Mouse (Mus musculus) forebrain, embryonic 14.5 days (tissue): Measurements from ENCODE around the gene Serpina3n. TPM values are rescaled to one million over a fixed set of nuclear protein-coding genes. Genes with fewer than 3 reads are reported as not detected.
"Not testable (repeated sequence)": the region's sequence is repeated elsewhere in the genome, so short reads cannot be mapped to it uniquely, and the experiment has no call there.

Experiments
- ATAC-seq: fragments of 200-750 bp; cut with Nextera tagmentation; 2 replicates; pipeline ENCODE4 v1.8.0; 2017; ENCODE audit warnings: mild to moderate bottlenecking, moderate library complexity
- DNase-seq: peaks from one replicate; pipeline ENCODE4 v3.0.0-alpha.2; 2015; ENCODE audit warnings: low spot score
- H3K27ac ChIP-seq: fragments of 300-500 bp; sonication (generic); 2 replicates; pipeline ENCODE4 v1.5.1; 2014; ENCODE audit warnings: low read depth, mild to moderate bottlenecking, control low read depth, low read length, moderate library complexity
- H3K27me3 ChIP-seq: fragments of 300-500 bp; sonication (generic); replicated peaks from 2 replicates; pipeline ENCODE4 v1.6.1; 2014; ENCODE audit warnings: low read length, control low read depth, mixed read lengths; ENCODE audit not compliant: control insufficient read depth, insufficient read depth
- H3K36me3 ChIP-seq: fragments of 300-500 bp; sonication (generic); 2 replicates; pipeline ENCODE4 v1.6.1; 2014; ENCODE audit warnings: low read length, control low read depth; ENCODE audit not compliant: control insufficient read depth, insufficient read depth
- H3K4me1 ChIP-seq: fragments of 300-500 bp; sonication (generic); 2 replicates; pipeline ENCODE4 v1.6.1; 2014; ENCODE audit warnings: antibody characterized with exemption, low read length, control low read depth; ENCODE audit not compliant: control insufficient read depth, insufficient read depth
- H3K4me2 ChIP-seq: fragments of 300-500 bp; sonication (generic); 2 replicates; pipeline ENCODE4 v1.6.1; 2014; ENCODE audit warnings: mild to moderate bottlenecking, control low read depth, low read length
- H3K4me3 ChIP-seq: fragments of 300-500 bp; sonication (generic); 2 replicates; pipeline ENCODE4 v1.5.1; 2014; ENCODE audit warnings: low read depth, low read length, control low read depth
- H3K9ac ChIP-seq: fragments of 300-500 bp; sonication (generic); 2 replicates; pipeline ENCODE4 v1.6.1; 2014; ENCODE audit warnings: mild to moderate bottlenecking, low read length, control low read depth, moderate library complexity
- H3K9me3 ChIP-seq: fragments of 300-500 bp; sonication (generic); replicated peaks from 2 replicates; pipeline ENCODE4 v1.6.1; 2016; ENCODE audit warnings: low read length, control low read depth, mixed read lengths; ENCODE audit not compliant: control insufficient read depth
- WGBS: fragments of 180-500 bp; shearing (Covaris S2); extraction: QIAGEN DNeasy Blood & Tissue Kit; methylation state at CpG from one replicate; pipeline ENCODE4 v1.1.7; 2014; 5-methylcytosine and 5-hydroxymethylcytosine counted together
- polyA plus RNA-seq: library from polyadenylated mRNA; unstranded; fragments of >200 nt; fragmentation: Nextera tagmentation; extraction: Ambion mirVana; gene quantifications from 2 replicates; pipeline ENCODE4 v1.2.1, GENCODE M21; 2014

Gene Serpina3n
- polyA plus RNA-seq, 1 experiment from 2014 or later, result not detected

DNA sequence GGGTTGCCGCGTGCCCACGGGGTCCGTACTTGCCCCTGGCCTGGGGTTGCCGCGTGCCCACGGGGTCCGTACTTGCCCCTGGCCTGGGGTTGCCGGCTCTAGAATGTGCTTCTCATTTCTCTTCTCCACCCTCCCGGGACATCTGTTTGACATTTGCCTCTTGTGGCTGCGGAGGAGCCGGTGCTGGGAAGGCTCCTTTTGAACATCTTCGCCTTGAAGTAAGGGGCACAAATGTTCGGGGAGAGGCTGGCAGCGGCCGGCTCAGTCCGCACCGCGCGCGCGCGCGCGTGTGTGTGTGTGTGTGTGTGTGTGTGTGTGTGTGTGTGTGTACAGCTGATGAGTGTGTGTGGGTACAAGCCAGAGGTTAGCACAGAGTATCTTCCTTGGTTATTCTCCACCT, 40.5 kb downstream of the Serpina3n start:
- WGBS, result 90% methylated on average over 25 of the region's 25 CpGs
- not testable (repeated sequence) for H3K9ac ChIP-seq, H3K9me3 ChIP-seq, H3K27ac ChIP-seq, DNase-seq, H3K36me3 ChIP-seq, H3K27me3 ChIP-seq, H3K4me1 ChIP-seq, ATAC-seq, H3K4me3 ChIP-seq, H3K4me2 ChIP-seq

GRCm38 (mm10) chr12:104448099-104448498, 41.6 kb downstream of the Serpina3n start:
- Histone ChIP-seq H3K4me3 (no peak overlapping the region), H3K4me1 (no peaks in the 10 kb centered on the region), H3K4me2 (peak overlapping the region; percentile 7; the same call in 1 of the 2 replicates), H3K36me3 (no peaks in the 10 kb centered on the region), H3K27ac (no peak overlapping the region), H3K9ac (no peak overlapping the region), H3K27me3 (no peaks in the 10 kb centered on the region), H3K9me3 (no peaks in the 10 kb centered on the region)
- ATAC-seq, result no peak
- WGBS, result 36% methylated on average over 13 of the region's 13 CpGs
- peak; percentile 46 for DNase-seq

GRCm38 (mm10) chr12:104450257-104450656, 43.7 kb downstream of the Serpina3n start:
- no peaks in the 10 kb centered on the region for H3K9me3 ChIP-seq
- no peaks in the 10 kb centered on the region for H3K4me1 ChIP-seq
- H3K9ac ChIP-seq, result no peak overlapping the region
- ATAC-seq (no peak), DNase-seq (no peak)
- H3K4me2 ChIP-seq, result no peak overlapping the region
- WGBS, result 85% methylated on average over 10 of the region's 10 CpGs
- H3K27ac ChIP-seq, result no peak overlapping the region
- H3K27me3 ChIP-seq, result no peaks in the 10 kb centered on the region
- H3K4me3 ChIP-seq, result no peak overlapping the region
- no peaks in the 10 kb centered on the region for H3K36me3 ChIP-seq

DNA sequence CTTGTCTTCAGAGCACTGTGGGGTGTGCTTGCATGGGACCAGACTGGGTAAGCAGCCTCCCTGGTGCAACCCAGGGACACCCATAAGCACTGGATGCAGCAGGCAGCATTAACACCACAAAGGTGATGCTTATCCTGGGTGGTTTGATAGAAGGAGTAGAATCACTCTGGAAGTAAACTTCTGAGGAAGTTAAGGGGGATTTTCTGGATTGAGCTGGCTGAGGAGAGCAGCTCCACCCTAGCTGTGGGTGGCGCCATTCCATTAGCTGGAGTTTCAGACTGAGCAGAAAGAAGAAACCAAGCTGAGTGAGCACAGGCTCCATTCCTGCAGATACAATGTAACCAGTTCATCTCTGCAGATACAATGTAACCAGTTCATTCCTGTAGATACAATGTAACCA, 46.5 kb downstream of the Serpina3n start:
- DNase-seq, result no peak
- no peak overlapping the region for H3K4me3 ChIP-seq
- no peak overlapping the region for H3K27ac ChIP-seq
- 31% methylated on average over 1 of the region's 1 CpGs for WGBS
- ATAC-seq, result no peak
- no peaks in the 10 kb centered on the region for H3K36me3 ChIP-seq
- no peaks in the 10 kb centered on the region for H3K4me1 ChIP-seq
- H3K27me3 ChIP-seq, result no peaks in the 10 kb centered on the region
- H3K9ac ChIP-seq, result no peak overlapping the region
- no peak overlapping the region for H3K4me2 ChIP-seq
- H3K9me3 ChIP-seq, result no peaks in the 10 kb centered on the region; the same call in 1 of the 2 replicates

DNA sequence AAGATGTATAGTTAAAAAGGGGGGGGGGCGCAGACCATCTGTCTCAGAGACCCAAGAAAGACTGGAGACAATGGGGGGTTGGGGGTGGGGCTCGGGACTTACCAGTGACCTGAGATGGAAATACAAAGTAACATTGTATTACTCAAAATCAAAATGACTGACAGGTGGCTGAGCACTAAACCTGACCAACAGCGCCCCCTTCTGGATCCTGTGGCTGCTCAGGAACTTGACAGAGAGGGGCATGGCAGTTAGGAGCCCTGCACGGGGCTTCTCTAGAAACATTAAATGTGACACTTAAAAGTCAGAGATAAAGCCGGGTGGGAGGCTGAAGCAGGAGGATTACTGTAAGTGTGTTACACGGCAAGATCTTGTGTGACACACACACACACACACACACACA, 52.8 kb downstream of the Serpina3n start:
- Histone ChIP-seq H3K4me3 (no peak overlapping the region), H3K4me1 (no peaks in the 10 kb centered on the region), H3K27me3 (no peaks in the 10 kb centered on the region), H3K9me3 (no peaks in the 10 kb centered on the region; the same call in 1 of the 2 replicates), H3K4me2 (no peak overlapping the region), H3K9ac (no peak overlapping the region), H3K27ac (no peak overlapping the region), H3K36me3 (no peaks in the 10 kb centered on the region)
- no peak for ATAC-seq
- WGBS, result 62% methylated on average over 6 of the region's 6 CpGs
- no peak for DNase-seq

GRCm38 (mm10) chr12:104461372-104461771, 54.8 kb downstream of the Serpina3n start:
- H3K4me2 ChIP-seq, result no peak overlapping the region
- H3K27me3 ChIP-seq, result no peaks in the 10 kb centered on the region
- ATAC-seq, result no peak
- no peaks in the 10 kb centered on the region for H3K36me3 ChIP-seq
- no peak overlapping the region for H3K4me3 ChIP-seq
- no peak for DNase-seq
- H3K9ac ChIP-seq, result no peak overlapping the region
- no peaks in the 10 kb centered on the region for H3K9me3 ChIP-seq
- H3K27ac ChIP-seq, result no peak overlapping the region
- 19% methylated on average over 8 of the region's 8 CpGs for WGBS
- H3K4me1 ChIP-seq, result no peaks in the 10 kb centered on the region

Other genes starting within 250 kb of the Serpina3n start
- gene Serpina3f, start 192.2 kb upstream of the Serpina3n start, polyA plus RNA-seq, result 0.39 and 0.45 TPM in 2 replicates
- 0.24 and 0.26 TPM in 2 replicates for gene Serpina3g, start 170.5 kb upstream of the Serpina3n start, polyA plus RNA-seq
- not detected in 2 replicates for gene Serpina3i, start 143.6 kb upstream of the Serpina3n start, polyA plus RNA-seq
- not detected in 2 replicates for gene Serpina3j, start 92.2 kb upstream of the Serpina3n start, polyA plus RNA-seq
- gene Serpina3k, start 68.2 kb upstream of the Serpina3n start, polyA plus RNA-seq, result not detected in 2 replicates
- not detected in 2 replicates for gene Serpina3m, start 68.2 kb upstream of the Serpina3n start, polyA plus RNA-seq
- 0.40 and 0.50 TPM in 2 replicates for gene Gsc, start 66.6 kb downstream of the Serpina3n start, polyA plus RNA-seq